Mouse (Mus musculus): Measurements from ENCODE around the gene Ctbp1. TPM values are rescaled to one million over a fixed set of nuclear protein-coding genes. Genes with fewer than 3 reads are reported as not detected.

Gene Ctbp1
- total and polyA plus RNA-seq, 2 experiments from 2014 or later = 165 to 295 TPM

- Histone ChIP-seq H3K4me1 (ENCODE audit: control insufficient read depth, insufficient read depth) (no peaks in the 10 kb centered on the region), H3K27ac (ENCODE audit: low read depth) (no peak overlapping the region), H3K36me3 (replicated peaks; ENCODE audit: control insufficient read depth, insufficient read depth, low read length) (no peaks in the 10 kb centered on the region), H3K27me3 (ENCODE audit: control insufficient read depth, insufficient read depth, low read length) (no peaks in the 10 kb centered on the region), H3K4me2 (ENCODE audit: low read depth, low read length) (no peak overlapping the region), H3K9me3 (replicated peaks; ENCODE audit: control insufficient read depth, low read length) (no peaks in the 10 kb centered on the region), H3K9ac (replicated peaks; ENCODE audit: low read depth, low read length) (no peak overlapping the region), H3K4me3 (ENCODE audit: low read depth, low read length) (no peak overlapping the region)
- 49% methylated on average over 14 of the region's 14 CpGs for WGBS
- DNase-seq (ENCODE audit: low spot score) = no peak
- no peak for TF ChIP-seq EP300 (IDR thresholded peaks at IDR 0.05; ENCODE audit: low read depth)
- no peak for TF ChIP-seq CTCF (IDR thresholded peaks at IDR 0.05; ENCODE audit: low read depth)
- no peak for ATAC-seq (ENCODE audit: insufficient read depth, low read depth)
Observed at GRCm38 (mm10) chr5:33208533-33209245, 66.1 kb downstream of the Ctbp1 start.

GRCm38 (mm10) chr5:33207136-33207535 lies 67.7 kb downstream of the Ctbp1 start:
- TF ChIP-seq CTCF (IDR thresholded peaks at IDR 0.05; ENCODE audit: low read depth) (no peak), EP300 (IDR thresholded peaks at IDR 0.05; ENCODE audit: low read depth) (no peak)
- Histone ChIP-seq H3K4me3 (ENCODE audit: low read depth, low read length) (no peak overlapping the region), H3K9ac (replicated peaks; ENCODE audit: low read depth, low read length) (no peak overlapping the region), H3K27ac (ENCODE audit: low read depth) (no peak overlapping the region), H3K27me3 (ENCODE audit: control insufficient read depth, insufficient read depth, low read length) (no peaks in the 10 kb centered on the region), H3K36me3 (replicated peaks; ENCODE audit: control insufficient read depth, insufficient read depth, low read length) (no peaks in the 10 kb centered on the region), H3K4me2 (ENCODE audit: low read depth, low read length) (no peak overlapping the region), H3K4me1 (ENCODE audit: control insufficient read depth, insufficient read depth) (no peaks in the 10 kb centered on the region), H3K9me3 (replicated peaks; ENCODE audit: control insufficient read depth, low read length) (no peaks in the 10 kb centered on the region)
- DNase-seq (ENCODE audit: low spot score) (no peak), ATAC-seq (ENCODE audit: insufficient read depth, low read depth) (no peak)
- 48% methylated on average over 9 of the region's 9 CpGs for WGBS

GRCm38 (mm10) chr5:33206328-33206727 lies 68.5 kb downstream of the Ctbp1 start:
- H3K9me3 ChIP-seq (replicated peaks; ENCODE audit: control insufficient read depth, low read length) = no peaks in the 10 kb centered on the region
- H3K4me2 ChIP-seq (ENCODE audit: low read depth, low read length) = no peak overlapping the region
- 70% methylated on average over 7 of the region's 7 CpGs for WGBS
- H3K27me3 ChIP-seq (ENCODE audit: control insufficient read depth, insufficient read depth, low read length) = no peaks in the 10 kb centered on the region
- DNase-seq (ENCODE audit: low spot score) (no peak), ATAC-seq (ENCODE audit: insufficient read depth, low read depth) (no peak)
- H3K9ac ChIP-seq (replicated peaks; ENCODE audit: low read depth, low read length) = no peak overlapping the region
- TF ChIP-seq EP300 (IDR thresholded peaks at IDR 0.05; ENCODE audit: low read depth) (no peak), CTCF (IDR thresholded peaks at IDR 0.05; ENCODE audit: low read depth) (no peak)
- H3K27ac ChIP-seq (ENCODE audit: low read depth) = no peak overlapping the region
- H3K4me3 ChIP-seq (ENCODE audit: low read depth, low read length) = no peak overlapping the region
- H3K4me1 ChIP-seq (ENCODE audit: control insufficient read depth, insufficient read depth) = no peaks in the 10 kb centered on the region
- H3K36me3 ChIP-seq (replicated peaks; ENCODE audit: control insufficient read depth, insufficient read depth, low read length) = no peaks in the 10 kb centered on the region

GRCm38 (mm10) chr5:33204284-33204683 lies 70.5 kb downstream of the Ctbp1 start:
- Histone ChIP-seq H3K36me3 (replicated peaks; ENCODE audit: control insufficient read depth, insufficient read depth, low read length) (no peaks in the 10 kb centered on the region), H3K9me3 (replicated peaks; ENCODE audit: control insufficient read depth, low read length) (no peaks in the 10 kb centered on the region), H3K4me2 (ENCODE audit: low read depth, low read length) (no peak overlapping the region), H3K27me3 (ENCODE audit: control insufficient read depth, insufficient read depth, low read length) (no peaks in the 10 kb centered on the region), H3K9ac (replicated peaks; ENCODE audit: low read depth, low read length) (no peak overlapping the region), H3K27ac (ENCODE audit: low read depth) (no peak overlapping the region), H3K4me3 (ENCODE audit: low read depth, low read length) (no peak overlapping the region), H3K4me1 (ENCODE audit: control insufficient read depth, insufficient read depth) (no peaks in the 10 kb centered on the region)
- DNase-seq (ENCODE audit: low spot score) (no peak), ATAC-seq (ENCODE audit: insufficient read depth, low read depth) (no peak)
- TF ChIP-seq EP300 (IDR thresholded peaks at IDR 0.05; ENCODE audit: low read depth) (no peak), CTCF (IDR thresholded peaks at IDR 0.05; ENCODE audit: low read depth) (no peak)
- 71% methylated on average over 7 of the region's 7 CpGs for WGBS

GRCm38 (mm10) chr5:33203691-33204242 lies 71.0 kb downstream of the Ctbp1 start:
- Histone ChIP-seq H3K9me3 (replicated peaks; ENCODE audit: control insufficient read depth, low read length) (no peaks in the 10 kb centered on the region), H3K4me3 (ENCODE audit: low read depth, low read length) (peak overlapping the region; percentile 21), H3K27me3 (ENCODE audit: control insufficient read depth, insufficient read depth, low read length) (no peaks in the 10 kb centered on the region), H3K4me2 (ENCODE audit: low read depth, low read length) (peak overlapping the region; percentile 57), H3K4me1 (ENCODE audit: control insufficient read depth, insufficient read depth) (no peaks in the 10 kb centered on the region), H3K27ac (ENCODE audit: low read depth) (no peak overlapping the region), H3K36me3 (replicated peaks; ENCODE audit: control insufficient read depth, insufficient read depth, low read length) (no peaks in the 10 kb centered on the region), H3K9ac (replicated peaks; ENCODE audit: low read depth, low read length) (no peak overlapping the region)
- ATAC-seq (ENCODE audit: insufficient read depth, low read depth) = peak; percentile 81
- 8% methylated on average over 9 of the region's 9 CpGs for WGBS
- TF ChIP-seq CTCF (IDR thresholded peaks at IDR 0.05; ENCODE audit: low read depth) (peak; percentile 99), EP300 (IDR thresholded peaks at IDR 0.05; ENCODE audit: low read depth) (no peak)
- DNase-seq (ENCODE audit: low spot score) = peak; percentile 88

Measured in heart, postnatal 0 days (tissue).